Mouse (Mus musculus) intestine, embryonic 15.5 days (tissue): Measurements from ENCODE around the gene Alk. TPM values are rescaled to one million over a fixed set of nuclear protein-coding genes. Genes with fewer than 3 reads are reported as not detected.
A peak's percentile ranks its signal among the peaks of the same experiment; 100 is the strongest.

ENCODE experiments used
- ATAC-seq: fragments of 200-750 bp; cut with Nextera tagmentation; 2 replicates; pipeline ENCODE4 v1.8.0; 2017; ENCODE audit warnings: moderate TSS enrichment, moderate library complexity
- H3K27ac ChIP-seq: fragments of 300-500 bp; sonication (generic); 2 replicates; pipeline ENCODE4 v1.5.1; 2015; ENCODE audit warnings: mild to moderate bottlenecking, inconsistent platforms
- H3K27me3 ChIP-seq: fragments of 300-500 bp; sonication (generic); replicated peaks from 2 replicates; pipeline ENCODE4 v1.6.1; 2015; ENCODE audit warnings: inconsistent platforms
- H3K36me3 ChIP-seq: fragments of 300-500 bp; sonication (generic); 2 replicates; pipeline ENCODE4 v1.6.1; 2015; ENCODE audit warnings: inconsistent platforms
- H3K4me1 ChIP-seq: fragments of 300-500 bp; sonication (generic); replicated peaks from 2 replicates; pipeline ENCODE4 v1.6.1; 2015; ENCODE audit warnings: inconsistent platforms
- H3K4me2 ChIP-seq: fragments of 300-500 bp; sonication (generic); replicated peaks from 2 replicates; pipeline ENCODE4 v1.6.1; 2015; ENCODE audit warnings: mild to moderate bottlenecking, inconsistent platforms
- H3K4me3 ChIP-seq: fragments of 300-500 bp; sonication (generic); replicated peaks from 2 replicates; pipeline ENCODE4 v1.5.1; 2015; ENCODE audit warnings: inconsistent platforms
- H3K9ac ChIP-seq: fragments of 300-500 bp; sonication (generic); 2 replicates; pipeline ENCODE4 v1.6.1; 2015; ENCODE audit warnings: inconsistent platforms
- H3K9me3 ChIP-seq: fragments of 300-500 bp; sonication (generic); 2 replicates; pipeline ENCODE4 v1.6.1; 2016; ENCODE audit warnings: inconsistent platforms
- WGBS: fragments of 180-500 bp; shearing (Covaris S2); methylation state at CpG from one replicate; pipeline ENCODE4 v1.1.7; 2015; 5-methylcytosine and 5-hydroxymethylcytosine counted together
- polyA plus RNA-seq: library from polyadenylated mRNA; unstranded; fragments of >200 nt; fragmentation: Nextera tagmentation; extraction: Ambion mirVana; gene quantifications from 2 replicates; pipeline ENCODE4 v1.2.1, GENCODE M21; 2015

Alk gene
- polyA plus RNA-seq, 1 experiment from 2014 or later: 0.78 TPM

GRCm38 (mm10) chr17:71991260-71991659, 613.2 kb downstream of the Alk start:
- Histone ChIP-seq H3K4me3 (no peak overlapping the region), H3K4me2 (no peak overlapping the region), H3K4me1 (peaks cover 5% of the 10 kb centered on the region; the same call in 1 of the 2 replicates), H3K36me3 (no peaks in the 10 kb centered on the region), H3K9ac (no peak overlapping the region), H3K9me3 (no peaks in the 10 kb centered on the region), H3K27ac (no peak overlapping the region), H3K27me3 (no peaks in the 10 kb centered on the region)
- 61% methylated on average over 3 of the region's 3 CpGs for WGBS
- ATAC-seq: no peak

GRCm38 (mm10) chr17:71990176-71990720, 614.2 kb downstream of the Alk start:
- Histone ChIP-seq H3K27me3 (no peaks in the 10 kb centered on the region), H3K27ac (no peak overlapping the region), H3K9me3 (no peaks in the 10 kb centered on the region), H3K4me3 (no peak overlapping the region), H3K4me2 (no peak overlapping the region), H3K9ac (no peak overlapping the region), H3K4me1 (peaks cover 5% of the 10 kb centered on the region; the same call in 1 of the 2 replicates), H3K36me3 (no peaks in the 10 kb centered on the region)
- ATAC-seq: no peak
- 80% methylated on average over 4 of the region's 4 CpGs for WGBS

- no peaks in the 10 kb centered on the region for H3K27me3 ChIP-seq
- H3K4me3 ChIP-seq: no peak overlapping the region
- no peak for ATAC-seq
- WGBS: 80% methylated on average over 9 of the region's 9 CpGs
- no peaks in the 10 kb centered on the region for H3K36me3 ChIP-seq
- H3K27ac ChIP-seq: no peak overlapping the region
- no peak overlapping the region for H3K9ac ChIP-seq
- no peak overlapping the region for H3K4me2 ChIP-seq
- H3K4me1 ChIP-seq: peaks cover 5% of the 10 kb centered on the region; the same call in 1 of the 2 replicates
- no peaks in the 10 kb centered on the region for H3K9me3 ChIP-seq
Measured at GRCm38 (mm10) chr17:71988736-71989569, 615.5 kb downstream of the Alk start.

GRCm38 (mm10) chr17:71986998-71987397, 617.4 kb downstream of the Alk start:
- WGBS: 47% methylated on average over 8 of the region's 8 CpGs
- Histone ChIP-seq H3K27ac (no peak overlapping the region), H3K4me1 (peaks cover 5% of the 10 kb centered on the region; the same call in 1 of the 2 replicates), H3K27me3 (no peaks in the 10 kb centered on the region), H3K9me3 (no peaks in the 10 kb centered on the region), H3K9ac (no peak overlapping the region), H3K36me3 (no peaks in the 10 kb centered on the region), H3K4me2 (no peak overlapping the region), H3K4me3 (no peak overlapping the region)
- ATAC-seq: no peak

- 0 out of 2 replicates have a peak overlapping the region, but pooled peaks have one; percentile 6 for H3K4me2 ChIP-seq
- H3K9me3 ChIP-seq: no peaks in the 10 kb centered on the region
- no peak overlapping the region for H3K4me3 ChIP-seq
- no peak overlapping the region for H3K27ac ChIP-seq
- no peak overlapping the region for H3K9ac ChIP-seq
- H3K4me1 ChIP-seq: peaks cover 5% of the 10 kb centered on the region; the same call in 1 of the 2 replicates
- ATAC-seq: 0 out of 2 replicates have a peak, but pooled peaks have one; percentile 53
- H3K27me3 ChIP-seq: no peaks in the 10 kb centered on the region
- WGBS: 27% methylated on average over 9 of the region's 9 CpGs
- H3K36me3 ChIP-seq: no peaks in the 10 kb centered on the region
Measured at GRCm38 (mm10) chr17:71986456-71986855, 618.0 kb downstream of the Alk start.

GRCm38 (mm10) chr17:71981177-71981576, 623.2 kb downstream of the Alk start:
- Histone ChIP-seq H3K9me3 (no peaks in the 10 kb centered on the region), H3K4me3 (no peak overlapping the region), H3K9ac (no peak overlapping the region), H3K27ac (no peak overlapping the region), H3K4me1 (no peaks in the 10 kb centered on the region; the same call in 1 of the 2 replicates), H3K36me3 (no peaks in the 10 kb centered on the region), H3K4me2 (no peak overlapping the region), H3K27me3 (no peaks in the 10 kb centered on the region)
- ATAC-seq: no peak
- WGBS: 76% methylated on average over 4 of the region's 4 CpGs

GRCm38 (mm10) chr17:71980518-71981145, 623.8 kb downstream of the Alk start:
- no peak; the same call in 1 of the 2 replicates for ATAC-seq
- no peak overlapping the region for H3K27ac ChIP-seq
- H3K4me1 ChIP-seq: no peaks in the 10 kb centered on the region
- H3K4me2 ChIP-seq: no peak overlapping the region
- 35% methylated on average over 3 of the region's 3 CpGs for WGBS
- H3K4me3 ChIP-seq: no peak overlapping the region
- no peaks in the 10 kb centered on the region for H3K36me3 ChIP-seq
- no peaks in the 10 kb centered on the region for H3K27me3 ChIP-seq
- no peaks in the 10 kb centered on the region for H3K9me3 ChIP-seq
- no peak overlapping the region for H3K9ac ChIP-seq

GRCm38 (mm10) chr17:71979137-71979536, 625.3 kb downstream of the Alk start:
- Histone ChIP-seq H3K36me3 (no peaks in the 10 kb centered on the region), H3K4me3 (no peak overlapping the region), H3K27ac (no peak overlapping the region), H3K9ac (no peak overlapping the region), H3K4me1 (no peaks in the 10 kb centered on the region), H3K9me3 (no peaks in the 10 kb centered on the region), H3K4me2 (no peak overlapping the region), H3K27me3 (no peaks in the 10 kb centered on the region)
- no peak for ATAC-seq
- WGBS: 81% methylated on average over 8 of the region's 8 CpGs

GRCm38 (mm10) chr17:71976661-71977060, 627.8 kb downstream of the Alk start:
- H3K27me3 ChIP-seq: no peaks in the 10 kb centered on the region
- WGBS: 80% methylated on average over 4 of the region's 4 CpGs
- no peak for ATAC-seq
- H3K4me3 ChIP-seq: no peak overlapping the region
- H3K9me3 ChIP-seq: no peaks in the 10 kb centered on the region
- no peaks in the 10 kb centered on the region for H3K36me3 ChIP-seq
- H3K4me2 ChIP-seq: no peak overlapping the region
- no peaks in the 10 kb centered on the region for H3K4me1 ChIP-seq
- H3K27ac ChIP-seq: no peak overlapping the region
- H3K9ac ChIP-seq: no peak overlapping the region

- Histone ChIP-seq H3K4me3 (no peak overlapping the region), H3K27ac (no peak overlapping the region), H3K27me3 (no peaks in the 10 kb centered on the region), H3K9ac (no peak overlapping the region), H3K9me3 (no peaks in the 10 kb centered on the region), H3K4me2 (no peak overlapping the region), H3K4me1 (no peaks in the 10 kb centered on the region), H3K36me3 (no peaks in the 10 kb centered on the region)
- no peak for ATAC-seq
- WGBS: 80% methylated on average over 7 of the region's 7 CpGs
Measured at GRCm38 (mm10) chr17:71973704-71974103, 630.7 kb downstream of the Alk start.

- H3K9ac ChIP-seq: no peak overlapping the region
- no peak overlapping the region for H3K4me3 ChIP-seq
- H3K27me3 ChIP-seq: no peaks in the 10 kb centered on the region
- no peaks in the 10 kb centered on the region for H3K9me3 ChIP-seq
- WGBS: 66% methylated on average over 12 of the region's 12 CpGs
- H3K4me2 ChIP-seq: no peak overlapping the region
- no peaks in the 10 kb centered on the region for H3K36me3 ChIP-seq
- H3K4me1 ChIP-seq: no peaks in the 10 kb centered on the region; the same call in 1 of the 2 replicates
- ATAC-seq: no peak
- no peak overlapping the region for H3K27ac ChIP-seq
Measured at GRCm38 (mm10) chr17:71967356-71967755, 637.1 kb downstream of the Alk start.
